Mouse (Mus musculus): ENCODE results near the gene Smoc1. TPM values are rescaled to one million over a fixed set of nuclear protein-coding genes. Genes with fewer than 3 reads are reported as not detected.
A peak's percentile ranks its signal among the peaks of the same experiment; 100 is the strongest.

The Smoc1 gene
- polyA plus RNA-seq, 1 experiment from 2014 or later, result 6.0 TPM

GRCm38 (mm10) chr12:81105721-81106633 lies 79.4 kb downstream of the Smoc1 start:
- Histone ChIP-seq H3K4me3 (replicated peaks) (no peak overlapping the region), H3K9ac (no peak overlapping the region), H3K9me3 (replicated peaks) (no peaks in the 10 kb centered on the region), H3K36me3 (no peaks in the 10 kb centered on the region), H3K27me3 (no peaks in the 10 kb centered on the region), H3K4me1 (replicated peaks) (peaks cover 8% of the 10 kb centered on the region; the same call in 1 of the 2 replicates), H3K27ac (no peak overlapping the region), H3K4me2 (no peak overlapping the region)
- ATAC-seq (ENCODE audit: low read depth) (no peak), DNase-seq (no peak)
- WGBS (ENCODE audit: insufficient replicate concordance), result 69% methylated on average over 12 of the region's 12 CpGs

GRCm38 (mm10) chr12:81107278-81108100 lies 80.9 kb downstream of the Smoc1 start:
- WGBS (ENCODE audit: insufficient replicate concordance), result 74% methylated on average over 14 of the region's 14 CpGs
- Histone ChIP-seq H3K27me3 (no peaks in the 10 kb centered on the region), H3K4me2 (no peak overlapping the region), H3K4me1 (replicated peaks) (peaks cover 10% of the 10 kb centered on the region; the same call in 1 of the 2 replicates), H3K27ac (no peak overlapping the region), H3K9ac (no peak overlapping the region), H3K9me3 (replicated peaks) (no peaks in the 10 kb centered on the region), H3K36me3 (no peaks in the 10 kb centered on the region), H3K4me3 (replicated peaks) (no peak overlapping the region)
- DNase-seq (no peak), ATAC-seq (ENCODE audit: low read depth) (no peak)

GRCm38 (mm10) chr12:81108600-81109011 lies 82.0 kb downstream of the Smoc1 start:
- Histone ChIP-seq H3K9ac (no peak overlapping the region), H3K36me3 (no peaks in the 10 kb centered on the region), H3K4me2 (no peak overlapping the region), H3K27me3 (no peaks in the 10 kb centered on the region), H3K4me3 (replicated peaks) (no peak overlapping the region), H3K27ac (peak overlapping the region; percentile 21), H3K4me1 (replicated peaks) (peaks cover 10% of the 10 kb centered on the region; the same call in 1 of the 2 replicates), H3K9me3 (replicated peaks) (no peaks in the 10 kb centered on the region)
- DNase-seq, result no peak
- ATAC-seq (ENCODE audit: low read depth), result peak; percentile 53
- WGBS (ENCODE audit: insufficient replicate concordance), result 44% methylated on average over 7 of the region's 7 CpGs

- Histone ChIP-seq H3K4me2 (no peak overlapping the region), H3K27me3 (no peaks in the 10 kb centered on the region), H3K4me1 (replicated peaks) (peaks cover 10% of the 10 kb centered on the region; the same call in 1 of the 2 replicates), H3K36me3 (no peaks in the 10 kb centered on the region), H3K9me3 (replicated peaks) (no peaks in the 10 kb centered on the region), H3K9ac (no peak overlapping the region), H3K27ac (no peak overlapping the region), H3K4me3 (replicated peaks) (no peak overlapping the region)
- ATAC-seq (ENCODE audit: low read depth), result no peak
- 82% methylated on average over 3 of the region's 3 CpGs for WGBS (ENCODE audit: insufficient replicate concordance)
- no peak for DNase-seq
Measured at GRCm38 (mm10) chr12:81110006-81110405, 83.4 kb downstream of the Smoc1 start.

GRCm38 (mm10) chr12:81112321-81112720 lies 85.7 kb downstream of the Smoc1 start:
- Histone ChIP-seq H3K9ac (no peak overlapping the region), H3K4me2 (no peak overlapping the region), H3K4me1 (replicated peaks) (peaks cover 10% of the 10 kb centered on the region; the same call in 1 of the 2 replicates), H3K9me3 (replicated peaks) (no peaks in the 10 kb centered on the region), H3K36me3 (no peaks in the 10 kb centered on the region), H3K27me3 (no peaks in the 10 kb centered on the region), H3K27ac (no peak overlapping the region), H3K4me3 (replicated peaks) (no peak overlapping the region)
- WGBS (ENCODE audit: insufficient replicate concordance), result 60% methylated on average over 4 of the region's 4 CpGs
- DNase-seq (no peak), ATAC-seq (ENCODE audit: low read depth) (no peak)

GRCm38 (mm10) chr12:81120301-81120700 lies 93.7 kb downstream of the Smoc1 start:
- ATAC-seq (ENCODE audit: low read depth) (no peak), DNase-seq (no peak)
- no peaks in the 10 kb centered on the region for H3K27me3 ChIP-seq
- no peaks in the 10 kb centered on the region for H3K9me3 ChIP-seq (replicated peaks)
- no peak overlapping the region for H3K4me2 ChIP-seq
- H3K36me3 ChIP-seq, result no peaks in the 10 kb centered on the region
- no peak overlapping the region for H3K27ac ChIP-seq
- no peak overlapping the region for H3K9ac ChIP-seq
- H3K4me1 ChIP-seq (replicated peaks), result no peaks in the 10 kb centered on the region
- no peak overlapping the region for H3K4me3 ChIP-seq (replicated peaks)

- DNase-seq (no peak), ATAC-seq (ENCODE audit: low read depth) (no peak)
- no peaks in the 10 kb centered on the region for H3K27me3 ChIP-seq
- H3K4me1 ChIP-seq (replicated peaks), result no peaks in the 10 kb centered on the region
- no peak overlapping the region for H3K27ac ChIP-seq
- H3K36me3 ChIP-seq, result no peaks in the 10 kb centered on the region
- no peaks in the 10 kb centered on the region for H3K9me3 ChIP-seq (replicated peaks)
- H3K4me2 ChIP-seq, result no peak overlapping the region
- no peak overlapping the region for H3K9ac ChIP-seq
- H3K4me3 ChIP-seq (replicated peaks), result no peak overlapping the region
Measured at GRCm38 (mm10) chr12:81123793-81124192, 97.2 kb downstream of the Smoc1 start.

- no peaks in the 10 kb centered on the region for H3K27me3 ChIP-seq
- H3K27ac ChIP-seq, result no peak overlapping the region
- no peak for ATAC-seq (ENCODE audit: low read depth)
- no peak overlapping the region for H3K4me2 ChIP-seq
- no peak for DNase-seq
- no peak overlapping the region for H3K9ac ChIP-seq
- H3K4me1 ChIP-seq (replicated peaks), result no peaks in the 10 kb centered on the region
- no peaks in the 10 kb centered on the region for H3K9me3 ChIP-seq (replicated peaks)
- no peak overlapping the region for H3K4me3 ChIP-seq (replicated peaks)
- 57% methylated on average over 3 of the region's 3 CpGs for WGBS (ENCODE audit: insufficient replicate concordance)
- no peaks in the 10 kb centered on the region for H3K36me3 ChIP-seq
Measured at GRCm38 (mm10) chr12:81126842-81127241, 100.2 kb downstream of the Smoc1 start.

- ATAC-seq (ENCODE audit: low read depth), result no peak
- DNase-seq, result no peak
- H3K4me3 ChIP-seq (replicated peaks), result no peak overlapping the region
Measured at GRCm38 (mm10) chr12:81128693-81129092, 102.1 kb downstream of the Smoc1 start.

GRCm38 (mm10) chr12:81130692-81131091 lies 104.1 kb downstream of the Smoc1 start:
- Histone ChIP-seq H3K27me3 (no peaks in the 10 kb centered on the region), H3K9me3 (replicated peaks) (no peaks in the 10 kb centered on the region), H3K27ac (no peak overlapping the region), H3K4me2 (no peak overlapping the region), H3K4me3 (replicated peaks) (no peak overlapping the region), H3K4me1 (replicated peaks) (no peaks in the 10 kb centered on the region; the same call in 1 of the 2 replicates), H3K9ac (no peak overlapping the region), H3K36me3 (no peaks in the 10 kb centered on the region)
- 26% methylated on average over 3 of the region's 3 CpGs for WGBS (ENCODE audit: insufficient replicate concordance)
- no peak for ATAC-seq (ENCODE audit: low read depth)
- DNase-seq, result no peak

More at GRCm38 (mm10) chr12:81128693-81129092, 102.1 kb downstream of the Smoc1 start:
- Histone ChIP-seq H3K27ac (no peak overlapping the region), H3K4me2 (no peak overlapping the region), H3K9me3 (replicated peaks) (no peaks in the 10 kb centered on the region), H3K4me1 (replicated peaks) (no peaks in the 10 kb centered on the region; the same call in 1 of the 2 replicates), H3K9ac (no peak overlapping the region), H3K27me3 (no peaks in the 10 kb centered on the region), H3K36me3 (no peaks in the 10 kb centered on the region)
- 67% methylated on average over 5 of the region's 5 CpGs for WGBS (ENCODE audit: insufficient replicate concordance)

- no peak overlapping the region for H3K9ac ChIP-seq
Measured at GRCm38 (mm10) chr12:81131114-81131513, 104.5 kb downstream of the Smoc1 start.

More at GRCm38 (mm10) chr12:81131114-81131513, 104.5 kb downstream of the Smoc1 start:
- 58% methylated on average over 4 of the region's 4 CpGs for WGBS (ENCODE audit: insufficient replicate concordance)
- no peaks in the 10 kb centered on the region for H3K27me3 ChIP-seq
- no peaks in the 10 kb centered on the region for H3K9me3 ChIP-seq (replicated peaks)
- H3K36me3 ChIP-seq, result no peaks in the 10 kb centered on the region
- H3K4me1 ChIP-seq (replicated peaks), result no peaks in the 10 kb centered on the region; the same call in 1 of the 2 replicates
- H3K27ac ChIP-seq, result no peak overlapping the region
- DNase-seq (no peak), ATAC-seq (ENCODE audit: low read depth) (no peak)
- H3K4me2 ChIP-seq, result no peak overlapping the region
- no peak overlapping the region for H3K4me3 ChIP-seq (replicated peaks)
